Comparison of ENCODE assay signal across 8 mouse cellular contexts in the genomic region with DNA sequence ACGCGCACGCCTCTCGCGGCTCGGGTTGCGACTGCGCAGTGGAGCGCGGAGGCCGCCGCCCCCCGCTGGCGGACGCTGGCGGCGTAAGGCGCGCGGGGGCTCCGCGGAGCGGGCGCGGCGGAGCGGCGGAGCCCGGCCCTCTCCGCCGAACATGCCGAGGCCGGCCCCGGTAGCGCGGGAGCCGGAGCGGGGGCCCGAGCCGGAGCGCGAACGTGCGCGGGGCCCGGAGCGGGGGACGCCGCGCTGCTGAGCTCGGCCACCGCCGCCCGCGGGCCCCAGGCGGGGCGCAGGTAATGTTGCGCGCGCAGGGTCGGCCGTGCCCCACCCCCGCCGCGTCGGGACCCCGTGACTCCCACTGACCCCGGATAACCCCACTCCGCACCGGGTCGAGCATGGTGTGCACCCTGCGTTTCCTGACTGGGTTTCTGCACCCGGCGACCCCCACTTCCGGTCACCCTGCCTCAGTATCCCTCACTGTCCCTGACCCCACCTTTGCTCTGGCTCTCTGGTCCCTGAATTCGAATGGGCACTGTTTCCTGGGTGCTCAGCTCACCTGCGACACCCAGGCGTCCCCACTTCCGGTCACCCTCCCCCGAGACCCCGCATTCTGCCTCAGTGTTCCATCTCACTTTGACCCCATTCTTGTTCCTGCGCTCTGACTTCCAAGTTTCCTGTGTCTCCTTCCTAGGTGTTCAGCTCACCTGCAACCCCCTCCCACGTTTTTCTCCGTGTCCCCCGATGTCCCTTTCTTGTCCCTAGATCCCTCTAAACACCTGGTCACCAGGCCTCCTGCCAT. TPM values are rescaled to one million over a fixed set of nuclear protein-coding genes. Genes with fewer than 3 reads are reported as not detected.
A peak's percentile ranks its signal among the peaks of the same experiment; 100 is the strongest.
DNase-seq lines count a peak whose midpoint lies in the region; ATAC-seq and TF ChIP-seq lines count a peak whose summit lies in the region.

A gene (plus strand): TSS at position 178 of the 796 bp plus-strand sequence.

- H3K4me3 ChIP-seq in ES-Bruce4 (ENCODE audit: low read depth, low read length), result peak within 1 kb of the TSS; percentile 89
- H3K4me3 ChIP-seq in forebrain, embryonic 11.5 days (ENCODE audit: low read depth, low read length), result peak within 1 kb of the TSS; percentile 84
- H3K4me3 ChIP-seq in lung, adult 2 months (replicated peaks; ENCODE audit: extremely low read depth, low read depth, low read length), result peak within 1 kb of the TSS; percentile 93

- no peak; the same call in 1 of the 2 replicates for ATAC-seq in forebrain, embryonic 11.5 days (replicated peaks; ENCODE audit: low FRiP score)

- H3K9ac ChIP-seq in ES-Bruce4 (ENCODE audit: low read depth, poor library complexity, severe bottlenecking), result peak within 1 kb of the TSS; percentile 80
- peak within 1 kb of the TSS; percentile 89 for H3K9ac ChIP-seq in forebrain, embryonic 11.5 days (ENCODE audit: low read length)

- no peak for TF ChIP-seq POLR2A in ES-Bruce4 (IDR thresholded peaks at IDR 0.05; ENCODE audit: insufficient read depth, low read length)
- TF ChIP-seq POLR2A in lung, adult 2 months (IDR thresholded peaks at IDR 0.05; ENCODE audit: borderline replicate concordance, extremely low read depth, low read depth, low read length), result peak; percentile 48; the same call in 1 of the 2 replicates

- TF ChIP-seq EP300 in ES-Bruce4 (IDR thresholded peaks at IDR 0.05; ENCODE audit: insufficient read depth, low read depth, low read length), result no peak

- H3K27ac ChIP-seq in ES-Bruce4 (ENCODE audit: insufficient read depth, low read length), result peak within 1 kb of the TSS; percentile 70
- H3K27ac ChIP-seq in forebrain, embryonic 11.5 days (ENCODE audit: low read depth, low read length), result peak within 1 kb of the TSS; percentile 91

- no peaks in the 10 kb centered on the region for H3K4me1 ChIP-seq in ES-Bruce4 (ENCODE audit: control insufficient read depth, insufficient read depth, low read length)
- H3K4me1 ChIP-seq in forebrain, embryonic 11.5 days (replicated peaks; ENCODE audit: control insufficient read depth, insufficient read depth, low read length), result peaks cover 19% of the 10 kb centered on the region; the same call in 1 of the 2 replicates
- H3K4me1 ChIP-seq in lung, adult 2 months (ENCODE audit: control insufficient read depth, insufficient read depth, low read length), result peaks cover 7% of the 10 kb centered on the region; the same call in 1 of the 2 replicates

- H3K36me3 ChIP-seq in ES-Bruce4 (ENCODE audit: control insufficient read depth, insufficient read depth, low read length, poor library complexity, severe bottlenecking), result no peaks in the 10 kb centered on the region
- H3K36me3 ChIP-seq in forebrain, embryonic 11.5 days (ENCODE audit: control insufficient read depth, insufficient read depth, low read length), result no peaks in the 10 kb centered on the region

- peak within 1 kb of the TSS; percentile 64 for H3K4me2 ChIP-seq in forebrain, embryonic 11.5 days (ENCODE audit: low read depth, low read length, severe bottlenecking)

- intact Hi-C loops in heart, postnatal 14 days (cut with DNase I), result loop anchor here (5.0 kb wide), 1 partner anchor 34 kb away; a partner anchor contains a TSS

- no peak for TF ChIP-seq CTCF in ES-Bruce4 (IDR thresholded peaks at IDR 0.05; ENCODE audit: low read depth, low read length)
- no peak for TF ChIP-seq CTCF in lung, adult 2 months (IDR thresholded peaks at IDR 0.05; ENCODE audit: insufficient read depth, low read length)

- no peaks in the 10 kb centered on the region for H3K27me3 ChIP-seq in ES-Bruce4 (ENCODE audit: control insufficient read depth, insufficient read depth, low read length, poor library complexity, severe bottlenecking)
- H3K27me3 ChIP-seq in forebrain, embryonic 11.5 days (ENCODE audit: control insufficient read depth, insufficient read depth, low read length), result no peaks in the 10 kb centered on the region

- no peak for DNase-seq in adrenal gland, adult 2 months
- DNase-seq in forebrain, embryonic 11.5 days (ENCODE audit: low spot score), result peak; percentile 79
- peak in 1 of 2 experiments; percentile 74 for DNase-seq in heart, postnatal 14 days
- DNase-seq in large intestine, adult 2 months (ENCODE audit: low read depth, low spot score), result no peak
- DNase-seq in lung, adult 2 months, result peak; percentile 60
- peak; percentile 91 for DNase-seq in ovary, postnatal 10 days (ENCODE audit: low spot score)
- no peak for DNase-seq in Muller cell, postnatal 12 days (ENCODE audit: inconsistent ontology term)

- no peaks in the 10 kb centered on the region for H3K9me3 ChIP-seq in ES-Bruce4 (replicated peaks; ENCODE audit: control insufficient read depth, insufficient read depth, low read length, poor library complexity, severe bottlenecking)
- no peaks in the 10 kb centered on the region for H3K9me3 ChIP-seq in forebrain, embryonic 11.5 days (ENCODE audit: control insufficient read depth, low read length)

- WGBS in forebrain, embryonic 11.5 days, result 1% methylated on average over 74 of the region's 85 CpGs
- WGBS in large intestine, adult 2 months, result 1% methylated on average over 82 of the region's 85 CpGs
- WGBS in lung, adult 2 months, result 1% methylated on average over 84 of the region's 85 CpGs

RNA-seq across cellular contexts. Expression of the gene that starts here (rescaled TPM):
- polyA plus RNA-seq in ES-Bruce4 (2011; ENCODE audit: insufficient read depth, insufficient read length, low read depth, missing spikeins), result 82.7 and 84.6 TPM in 2 replicates
- total RNA-seq in adrenal gland, adult 2 months (2021), result 100 to 1,000 TPM; 110 to 133 TPM
- 241 and 255 TPM in 2 replicates for polyA plus RNA-seq in adrenal gland, adult 2 months (2012; rRNA removed)
- polyA plus RNA-seq in forebrain, embryonic 11.5 days (2014; fragmentation: Nextera tagmentation; extraction: Ambion mirVana), result 134 TPM in 2 replicates
- 100 to 1,000 TPM; 123 to 131 TPM for total RNA-seq in heart, postnatal 14 days (2021)
- 184 and 212 TPM in 2 replicates for polyA plus RNA-seq in large intestine, adult 2 months (2012; rRNA removed)
- polyA plus RNA-seq in lung, adult 2 months (2012; rRNA removed), result 246 and 276 TPM in 2 replicates

Comparison
In these comparisons a context has a peak if more than half of its experiments do, and no peak if none do; other contexts are left out.
1. DNase-seq: peak in forebrain, embryonic 11.5 days (single experiment), lung, adult 2 months (single experiment) and ovary, postnatal 10 days (single experiment); none in adrenal gland, adult 2 months (single experiment), large intestine, adult 2 months (single experiment) and Muller cell, postnatal 12 days (single experiment).
2. Peak in every context shown above with its lines, with median percentiles within 50 percentile points of each other: H3K4me3 ChIP-seq.